Mouse (Mus musculus) lung, embryonic 14.5 days (tissue): ENCODE measurements at regions not wholly inside any gene's neighbourhood (a gene's known extent, or its start where the extent isn't known, plus 50 kb on each side); places are given as distances from the start of the nearest gene placed in this dataset.
A peak's percentile ranks its signal among the peaks of the same experiment; 100 is the strongest.

ENCODE experiments used
- ATAC-seq: fragments of 200-750 bp; cut with Nextera tagmentation; 2 replicates; pipeline ENCODE4 v1.8.0; 2017; ENCODE audit warnings: mild to moderate bottlenecking, moderate TSS enrichment, moderate library complexity; ENCODE audit not compliant: insufficient read depth
- DNase-seq: peaks from one replicate; pipeline ENCODE4 v3.0.0-alpha.2; 2015
- H3K27ac ChIP-seq: fragments of 300-500 bp; sonication (generic); 2 replicates; pipeline ENCODE4 v1.5.1; 2014; ENCODE audit warnings: low read depth, mild to moderate bottlenecking, moderate library complexity
- H3K27me3 ChIP-seq: fragments of 300-500 bp; sonication (generic); 2 replicates; pipeline ENCODE4 v1.6.1; 2014; ENCODE audit warnings: low read length, control low read depth; ENCODE audit not compliant: insufficient read depth
- H3K36me3 ChIP-seq: fragments of 300-500 bp; sonication (generic); 2 replicates; pipeline ENCODE4 v1.6.1; 2014; ENCODE audit warnings: control low read depth; ENCODE audit not compliant: insufficient read depth
- H3K4me1 ChIP-seq: fragments of 300-500 bp; sonication (generic); 2 replicates; pipeline ENCODE4 v1.6.1; 2014; ENCODE audit warnings: antibody characterized with exemption, control low read depth; ENCODE audit not compliant: insufficient read depth
- H3K4me2 ChIP-seq: fragments of 300-500 bp; sonication (generic); 2 replicates; pipeline ENCODE4 v1.6.1; 2014; ENCODE audit warnings: mild to moderate bottlenecking
- H3K4me3 ChIP-seq: fragments of 300-500 bp; sonication (generic); 2 replicates; pipeline ENCODE4 v1.5.1; 2014; ENCODE audit warnings: low read depth, low read length
- H3K9ac ChIP-seq: fragments of 300-500 bp; sonication (generic); 2 replicates; pipeline ENCODE4 v1.6.1; 2014
- H3K9me3 ChIP-seq: fragments of 300-500 bp; sonication (generic); 2 replicates; pipeline ENCODE4 v1.6.1; 2016; ENCODE audit warnings: low read depth, low read length, control low read depth
- CTCF ChIP-seq: IDR thresholded peaks from 2 replicates; pipeline ENCODE4 v1.5.1; 2016; ENCODE audit warnings: antibody characterized with exemption, low read depth
- WGBS: fragments of 180-500 bp; shearing (Covaris S2); extraction: QIAGEN DNeasy Blood & Tissue Kit; methylation state at CpG from one replicate; pipeline ENCODE4 v1.1.7; 2014; 5-methylcytosine and 5-hydroxymethylcytosine counted together

DNA sequence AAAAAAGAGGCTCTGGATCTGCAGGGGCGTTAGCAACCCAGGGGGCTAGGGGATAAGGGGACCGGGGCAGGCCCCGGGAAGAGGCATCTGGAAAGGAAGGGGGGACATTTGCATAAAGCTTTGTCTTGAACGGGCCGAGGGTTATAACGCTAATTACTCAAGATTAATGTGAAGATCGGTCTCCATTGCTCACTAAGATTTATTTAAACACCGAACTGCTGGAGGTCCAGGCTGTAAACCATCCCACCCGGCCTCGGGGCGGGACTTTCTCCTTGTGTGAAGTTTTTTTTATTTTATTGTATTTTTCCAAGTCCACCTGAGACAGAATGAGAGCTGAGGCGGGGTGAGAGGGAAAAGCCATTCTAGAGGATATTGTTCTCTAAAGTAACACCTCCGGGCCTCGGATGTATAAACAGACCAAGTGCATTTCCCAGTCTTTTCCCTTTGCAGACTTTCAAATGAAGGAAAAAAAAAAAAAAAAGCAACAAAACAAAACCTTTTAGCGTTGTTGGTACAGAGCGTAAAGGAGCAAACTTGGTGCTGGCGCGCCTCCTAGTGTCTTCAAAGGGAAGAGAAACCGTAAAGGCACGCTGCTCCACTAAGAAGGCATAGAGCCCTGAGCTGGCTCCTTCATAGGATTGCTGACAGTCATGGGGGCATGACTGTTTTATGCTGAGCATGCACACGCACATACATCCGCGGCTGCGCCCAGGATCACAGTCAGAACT is 313.3 kb downstream of the Parp8 start:
- Histone ChIP-seq H3K9ac (no peak overlapping the region), H3K4me3 (peak overlapping the region; percentile 36), H3K27ac (no peak overlapping the region), H3K9me3 (no peaks in the 10 kb centered on the region), H3K36me3 (no peaks in the 10 kb centered on the region), H3K4me2 (peak overlapping the region; percentile 61), H3K27me3 (peaks cover 43% of the 10 kb centered on the region), H3K4me1 (no peaks in the 10 kb centered on the region)
- ATAC-seq (peak; percentile 93), DNase-seq (peak; percentile 95)
- TF ChIP-seq CTCF: peak; percentile 88
- under 1% methylated on average over 24 of the region's 24 CpGs for WGBS

DNA sequence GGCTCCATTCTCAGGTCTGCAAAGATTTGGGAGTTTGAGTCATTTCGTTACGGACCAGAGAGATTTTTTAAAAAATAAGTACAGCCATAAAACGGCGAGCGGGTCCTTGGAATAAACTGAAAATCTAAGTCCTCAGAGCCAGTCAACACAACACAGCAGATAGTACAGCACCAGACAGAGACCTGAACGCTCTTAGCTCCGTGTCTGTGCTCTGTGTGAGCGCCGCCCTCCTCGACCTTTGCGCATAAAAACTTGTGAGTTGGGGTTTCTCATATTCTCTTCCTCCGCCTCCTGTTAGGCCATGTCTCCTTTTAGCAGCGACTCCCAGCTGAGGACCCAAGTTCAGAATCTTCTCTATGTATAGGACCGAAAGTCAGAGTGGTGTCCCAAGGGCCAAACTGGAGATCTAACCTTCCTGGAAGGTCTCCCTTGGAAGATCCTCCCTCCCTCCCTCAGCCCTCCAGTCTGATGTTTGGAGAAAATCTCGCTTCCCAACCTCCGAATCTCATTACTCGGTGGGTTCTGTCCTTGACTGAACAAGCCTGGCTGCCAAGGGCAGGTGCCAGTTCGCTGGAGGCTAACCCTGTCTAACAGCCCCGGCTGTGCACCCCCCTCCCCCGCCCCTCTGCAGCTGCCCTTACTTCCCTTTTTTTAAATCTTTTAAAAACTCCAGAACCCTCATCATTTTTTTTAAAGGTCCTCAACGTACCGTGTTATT is 314.0 kb downstream of the Parp8 start:
- no peak for TF ChIP-seq CTCF
- Histone ChIP-seq H3K27me3 (peaks cover 50% of the 10 kb centered on the region), H3K36me3 (no peaks in the 10 kb centered on the region), H3K9ac (no peak overlapping the region), H3K9me3 (no peaks in the 10 kb centered on the region), H3K4me3 (peak overlapping the region; percentile 36), H3K4me2 (peak overlapping the region; percentile 61), H3K27ac (no peak overlapping the region), H3K4me1 (no peaks in the 10 kb centered on the region)
- 4% methylated on average over 22 of the region's 22 CpGs for WGBS
- ATAC-seq (no peak), DNase-seq (peak; percentile 42)

DNA sequence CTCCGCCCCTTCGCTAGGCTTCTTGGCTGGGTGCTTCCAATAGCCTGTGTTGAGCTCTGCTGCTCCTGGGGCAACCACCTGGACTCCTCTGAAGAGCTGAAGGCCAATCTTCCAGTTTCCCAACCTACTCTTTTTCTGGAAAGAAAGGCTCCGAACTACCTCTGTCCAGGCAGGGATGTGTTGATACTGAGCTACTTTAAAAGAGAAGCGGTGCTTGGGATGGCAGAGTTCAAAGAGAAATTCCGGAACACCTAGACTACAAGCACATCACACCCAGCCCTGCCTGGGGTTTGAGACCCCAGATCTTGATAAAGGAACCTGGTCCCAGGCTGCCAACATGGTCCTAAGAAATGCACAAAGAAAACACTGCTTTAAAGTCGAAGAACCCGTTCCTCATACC is 315.7 kb downstream of the Parp8 start:
- H3K27ac ChIP-seq: no peak overlapping the region
- no peaks in the 10 kb centered on the region for H3K9me3 ChIP-seq
- WGBS: 42% methylated on average over 7 of the region's 7 CpGs
- ATAC-seq (no peak), DNase-seq (no peak)
- peaks cover 65% of the 10 kb centered on the region for H3K27me3 ChIP-seq
- no peak overlapping the region for H3K4me3 ChIP-seq
- no peak for TF ChIP-seq CTCF
- H3K4me1 ChIP-seq: no peaks in the 10 kb centered on the region
- no peak overlapping the region for H3K4me2 ChIP-seq
- no peak overlapping the region for H3K9ac ChIP-seq
- no peaks in the 10 kb centered on the region for H3K36me3 ChIP-seq

DNA sequence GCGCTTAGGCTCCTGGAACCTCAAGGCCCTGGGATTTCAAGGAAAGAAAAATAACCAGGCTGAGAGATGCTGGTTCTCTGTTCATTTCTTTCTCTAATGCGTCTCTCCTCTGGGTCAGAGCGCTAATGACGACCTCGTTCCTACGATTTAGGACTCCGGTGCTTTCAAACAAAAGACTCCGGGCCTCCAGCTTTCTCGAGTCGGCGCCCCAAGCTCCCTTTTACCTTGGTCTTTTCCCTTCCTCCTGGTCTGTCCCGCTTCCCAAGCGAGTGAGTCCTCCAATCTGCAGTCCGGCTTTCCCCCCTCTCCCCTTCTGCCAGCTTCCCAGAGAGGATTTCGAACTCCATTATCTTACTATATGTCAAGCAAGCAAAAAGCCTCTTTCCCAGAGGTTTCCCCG is 316.5 kb downstream of the Parp8 start:
- no peak overlapping the region for H3K9ac ChIP-seq
- TF ChIP-seq CTCF: no peak
- peak overlapping the region; percentile 44 for H3K4me2 ChIP-seq
- H3K4me1 ChIP-seq: no peaks in the 10 kb centered on the region
- no peaks in the 10 kb centered on the region for H3K9me3 ChIP-seq
- no peaks in the 10 kb centered on the region for H3K36me3 ChIP-seq
- ATAC-seq (no peak), DNase-seq (no peak)
- WGBS: 2% methylated on average over 16 of the region's 16 CpGs
- H3K4me3 ChIP-seq: peak overlapping the region; percentile 8; the same call in 1 of the 2 replicates
- H3K27me3 ChIP-seq: peaks cover 71% of the 10 kb centered on the region
- no peak overlapping the region for H3K27ac ChIP-seq

DNA sequence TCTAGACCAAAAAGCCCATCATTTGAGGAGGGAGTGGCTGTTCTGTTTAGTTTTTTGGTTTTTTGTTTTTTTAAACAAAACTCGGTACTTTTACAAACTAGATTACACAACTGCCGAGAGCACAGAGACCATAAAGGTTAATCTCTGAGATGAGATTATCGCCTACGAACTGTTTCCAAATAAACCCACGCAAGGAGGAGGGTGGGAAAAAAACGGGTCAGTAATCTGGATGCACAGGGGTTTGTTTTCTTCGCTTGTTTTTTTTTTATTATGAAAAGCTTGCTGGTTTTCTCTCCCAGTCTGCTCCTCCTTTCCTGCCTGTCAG is 316.9 kb downstream of the Parp8 start:
- 6% methylated on average over 7 of the region's 7 CpGs for WGBS
- Histone ChIP-seq H3K27me3 (peaks cover 75% of the 10 kb centered on the region), H3K9ac (no peak overlapping the region), H3K4me1 (no peaks in the 10 kb centered on the region), H3K4me3 (peak overlapping the region; percentile 8; the same call in 1 of the 2 replicates), H3K9me3 (no peaks in the 10 kb centered on the region), H3K27ac (no peak overlapping the region), H3K36me3 (no peaks in the 10 kb centered on the region), H3K4me2 (peak overlapping the region; percentile 44)
- TF ChIP-seq CTCF: no peak
- ATAC-seq (no peak), DNase-seq (no peak)

DNA sequence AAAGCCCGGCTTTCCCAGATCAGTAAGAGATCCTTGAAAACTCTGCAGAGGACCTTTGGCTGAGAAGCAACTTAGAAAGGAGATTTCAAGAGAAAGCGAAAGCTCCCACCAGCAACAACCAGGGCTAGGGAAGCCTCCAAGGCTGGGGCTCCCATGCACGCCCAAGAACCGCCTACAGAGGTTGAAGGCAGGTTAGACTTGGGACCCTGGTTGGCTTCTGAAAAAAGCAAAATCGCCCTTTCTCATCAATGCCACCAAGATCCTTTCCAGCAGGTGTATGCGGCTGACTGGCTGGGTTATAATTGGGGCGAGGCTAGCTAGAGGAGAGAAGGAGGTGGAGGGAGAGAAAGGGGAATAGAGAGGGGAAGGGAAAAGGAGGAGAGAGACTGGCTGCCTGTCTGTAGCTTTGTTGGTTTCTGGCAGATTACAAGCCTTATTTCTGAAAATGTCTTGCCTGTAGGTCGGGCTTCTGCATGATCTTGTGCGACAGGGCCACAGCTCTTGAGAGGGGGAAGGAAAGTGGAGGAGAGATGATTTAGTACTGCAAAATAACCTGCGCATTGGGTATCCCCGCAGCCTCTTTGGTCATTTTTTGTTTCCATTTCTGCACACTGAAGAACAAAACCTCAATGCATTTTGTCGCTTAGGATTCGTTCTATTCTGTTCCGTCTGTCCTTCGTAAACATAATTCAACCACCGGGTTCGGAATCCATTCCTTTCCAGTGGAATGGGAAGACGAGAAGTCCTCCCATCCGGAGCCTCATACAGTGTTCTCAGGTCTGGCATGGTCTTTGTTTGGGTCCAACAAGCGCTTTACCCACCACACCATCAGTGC is 317.5 kb downstream of the Parp8 start:
- no peak overlapping the region for H3K9ac ChIP-seq
- TF ChIP-seq CTCF: no peak
- 10% methylated on average over 20 of the region's 20 CpGs for WGBS
- H3K27me3 ChIP-seq: peaks cover 79% of the 10 kb centered on the region
- peak overlapping the region; percentile 3; the same call in 1 of the 2 replicates for H3K4me2 ChIP-seq
- H3K27ac ChIP-seq: no peak overlapping the region
- DNase-seq: no peak
- 0 out of 2 replicates have a peak overlapping the region, but pooled peaks have one; percentile 1 for H3K4me3 ChIP-seq
- no peaks in the 10 kb centered on the region for H3K9me3 ChIP-seq
- H3K36me3 ChIP-seq: no peaks in the 10 kb centered on the region
- no peak for ATAC-seq
- no peaks in the 10 kb centered on the region for H3K4me1 ChIP-seq
